Mouse (Mus musculus): ENCODE results near the gene Arl15. TPM values are rescaled to one million over a fixed set of nuclear protein-coding genes. Genes with fewer than 3 reads are reported as not detected.

Arl15 gene
- polyA plus RNA-seq, 1 experiment, result 10.1 TPM

DNA sequence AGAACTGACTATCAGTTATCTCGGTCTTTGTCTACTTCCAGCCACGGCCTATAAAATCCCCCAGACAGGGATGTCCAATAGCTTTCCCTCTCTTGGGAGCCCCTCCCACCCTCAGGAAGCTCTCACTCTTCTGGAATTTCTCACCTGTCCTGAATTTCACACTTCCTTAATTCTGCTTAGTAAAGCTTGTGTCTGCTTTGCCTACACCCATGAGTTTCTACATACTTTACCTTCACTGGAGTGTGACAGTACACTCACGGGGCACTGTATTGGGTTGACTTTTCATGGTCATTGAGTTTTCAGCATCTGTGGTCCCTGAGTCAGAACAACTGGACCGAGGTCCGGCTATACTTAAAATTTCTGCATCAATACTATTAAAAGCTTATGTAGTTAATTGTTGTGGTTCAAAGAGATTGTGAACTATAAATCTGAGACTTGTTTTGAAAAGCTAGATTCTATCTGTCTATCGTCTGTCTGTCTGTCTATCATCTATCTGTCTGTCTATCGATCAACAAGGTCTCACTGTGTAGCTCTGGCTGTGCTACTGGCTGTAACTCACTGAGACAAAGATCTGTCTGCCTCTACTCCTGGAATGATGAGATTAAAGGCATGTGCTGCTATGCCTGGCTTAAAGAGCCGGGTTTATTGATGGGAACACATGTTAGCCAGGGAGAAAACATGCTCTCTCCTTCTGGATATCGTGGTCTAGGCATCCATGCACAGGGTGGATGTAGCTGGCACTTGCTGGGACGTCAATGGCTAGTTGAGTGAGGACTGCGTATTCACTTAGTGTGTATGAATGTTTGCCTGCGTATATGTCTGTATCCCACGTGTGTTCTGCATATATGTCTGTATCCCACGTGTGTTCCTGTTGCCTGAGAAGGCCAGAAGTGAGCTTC, 48.4 kb downstream of the Arl15 start:
- Histone ChIP-seq H3K4me1 (ENCODE audit: control insufficient read depth, insufficient read depth, low read length) (peaks cover 16% of the 10 kb centered on the region), H3K27ac (ENCODE audit: insufficient read depth, low read depth, low read length) (no peak overlapping the region), H3K4me3 (ENCODE audit: insufficient read depth, low read length) (no peak overlapping the region)
- TF ChIP-seq CTCF (IDR thresholded peaks at IDR 0.05; ENCODE audit: low read depth, low read length) (no peak), POLR2A (IDR thresholded peaks at IDR 0.05; ENCODE audit: borderline replicate concordance, low read depth, low read length) (no peak)

DNA sequence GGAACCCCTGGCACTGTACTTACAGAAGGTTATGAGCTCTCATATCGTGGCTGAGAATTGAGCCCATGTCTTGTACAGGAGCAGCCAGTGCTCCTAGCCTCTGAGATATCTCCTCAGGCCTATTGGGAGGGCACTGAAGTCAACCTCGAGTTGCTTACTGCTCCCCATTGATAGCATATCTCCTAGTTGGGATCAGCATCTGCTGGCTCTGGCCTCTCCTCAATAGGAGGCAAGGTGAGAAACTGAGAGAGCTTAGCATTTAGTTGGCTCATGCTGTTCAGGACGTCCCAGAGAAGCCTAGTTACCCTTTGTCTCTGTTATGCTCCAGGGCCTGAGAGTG, 49.0 kb downstream of the Arl15 start:
- H3K4me1 ChIP-seq (ENCODE audit: control insufficient read depth, insufficient read depth, low read length), result peaks cover 16% of the 10 kb centered on the region
- no peak overlapping the region for H3K4me3 ChIP-seq (ENCODE audit: insufficient read depth, low read length)
- no peak overlapping the region for H3K27ac ChIP-seq (ENCODE audit: insufficient read depth, low read depth, low read length)
- TF ChIP-seq POLR2A (IDR thresholded peaks at IDR 0.05; ENCODE audit: borderline replicate concordance, low read depth, low read length) (no peak), CTCF (IDR thresholded peaks at IDR 0.05; ENCODE audit: low read depth, low read length) (no peak)

DNA sequence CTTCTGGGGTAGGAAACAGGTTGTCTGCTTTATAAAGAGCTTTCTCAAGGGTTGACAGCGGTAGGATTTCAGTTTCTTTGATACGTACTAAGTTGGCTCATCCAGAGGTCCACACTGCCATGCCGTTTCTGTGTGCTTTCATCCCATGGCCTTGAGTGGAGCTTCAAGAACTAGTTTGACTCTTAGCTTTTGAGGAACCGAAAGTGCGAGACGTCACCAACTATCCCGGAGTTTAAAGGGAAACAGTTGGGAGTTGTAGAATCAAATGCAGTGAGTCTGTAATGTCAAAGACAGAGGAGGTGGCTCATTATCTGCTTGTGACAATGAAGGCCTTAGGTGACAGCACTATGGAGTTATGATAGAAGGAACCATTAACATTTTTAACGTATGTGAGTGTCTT, 49.6 kb downstream of the Arl15 start:
- no peak overlapping the region for H3K27ac ChIP-seq (ENCODE audit: insufficient read depth, low read depth, low read length)
- peaks cover 16% of the 10 kb centered on the region for H3K4me1 ChIP-seq (ENCODE audit: control insufficient read depth, insufficient read depth, low read length)

DNA sequence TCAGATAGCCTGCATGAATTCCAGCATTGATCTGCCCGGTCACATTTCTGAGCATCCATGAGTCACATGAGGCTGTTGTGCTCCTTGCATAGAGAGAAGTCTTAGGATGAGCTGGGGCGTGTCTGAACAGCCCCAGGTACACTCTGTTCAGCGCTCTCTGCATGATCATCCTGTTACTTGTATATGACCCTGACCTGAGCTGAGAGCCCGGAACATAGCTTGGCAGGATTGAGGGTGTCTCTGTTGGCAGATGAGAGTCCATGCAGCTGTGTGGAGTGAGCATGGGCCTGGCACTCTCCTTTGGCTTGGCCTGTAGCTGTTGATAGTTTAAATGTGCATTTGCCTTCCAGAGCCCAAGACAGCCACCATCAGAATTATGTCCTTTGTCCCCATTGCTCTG, 50.4 kb downstream of the Arl15 start:
- TF ChIP-seq POLR2A (IDR thresholded peaks at IDR 0.05; ENCODE audit: borderline replicate concordance, low read depth, low read length), result no peak
- no peak for TF ChIP-seq CTCF (IDR thresholded peaks at IDR 0.05; ENCODE audit: low read depth, low read length)
- H3K27ac ChIP-seq (ENCODE audit: insufficient read depth, low read depth, low read length), result no peak overlapping the region

More for the DNA sequence above, 49.6 kb downstream of the Arl15 start:
- H3K4me3 ChIP-seq (ENCODE audit: insufficient read depth, low read length), result no peak overlapping the region
- TF ChIP-seq CTCF (IDR thresholded peaks at IDR 0.05; ENCODE audit: low read depth, low read length), result no peak
- TF ChIP-seq POLR2A (IDR thresholded peaks at IDR 0.05; ENCODE audit: borderline replicate concordance, low read depth, low read length), result no peak

DNA sequence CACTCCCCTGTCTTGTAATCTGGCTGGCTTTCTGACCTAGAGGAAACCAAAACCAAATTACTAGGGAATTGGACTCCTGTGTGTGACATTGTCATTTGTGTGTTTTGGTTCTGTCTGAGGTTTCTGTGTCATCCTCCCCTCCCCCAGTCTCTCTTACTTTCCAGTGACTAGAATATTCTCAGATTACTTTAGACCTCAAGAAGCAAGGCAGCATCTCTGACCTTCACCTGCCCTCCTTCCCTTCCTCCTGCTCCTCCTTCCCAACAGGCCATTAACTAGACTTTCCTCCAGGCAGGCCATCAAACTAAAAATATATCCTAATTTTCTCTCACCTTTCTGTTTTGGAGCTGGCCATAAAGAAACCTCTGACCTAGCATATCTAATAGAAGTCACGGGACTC, 50.9 kb downstream of the Arl15 start:
- Histone ChIP-seq H3K4me3 (ENCODE audit: insufficient read depth, low read length) (no peak overlapping the region), H3K27ac (ENCODE audit: insufficient read depth, low read depth, low read length) (no peak overlapping the region), H3K4me1 (ENCODE audit: control insufficient read depth, insufficient read depth, low read length) (peaks cover 16% of the 10 kb centered on the region)
- TF ChIP-seq CTCF (IDR thresholded peaks at IDR 0.05; ENCODE audit: low read depth, low read length) (no peak), POLR2A (IDR thresholded peaks at IDR 0.05; ENCODE audit: borderline replicate concordance, low read depth, low read length) (no peak)

More for the DNA sequence above, 50.4 kb downstream of the Arl15 start:
- peaks cover 16% of the 10 kb centered on the region for H3K4me1 ChIP-seq (ENCODE audit: control insufficient read depth, insufficient read depth, low read length)
- H3K4me3 ChIP-seq (ENCODE audit: insufficient read depth, low read length), result no peak overlapping the region

DNA sequence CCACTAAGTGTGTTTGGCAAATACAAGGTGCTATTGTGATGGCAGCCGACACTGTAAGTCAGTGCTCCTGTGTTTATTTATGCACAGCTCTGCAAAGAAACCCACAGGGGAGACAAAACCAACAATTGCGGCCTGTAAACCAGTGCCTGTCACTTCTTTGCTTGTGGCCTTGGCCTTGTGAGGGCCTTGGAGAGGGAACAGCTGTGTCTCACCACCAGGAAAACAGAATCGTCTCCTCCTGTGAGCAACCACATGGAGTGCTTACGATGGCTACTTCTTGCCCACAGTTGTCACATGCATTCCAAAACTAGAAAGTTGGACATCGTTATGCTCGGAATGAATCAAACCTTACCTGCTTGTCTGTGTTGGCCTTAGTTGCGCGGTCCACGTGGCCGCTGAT, 52.1 kb downstream of the Arl15 start:
- TF ChIP-seq POLR2A (IDR thresholded peaks at IDR 0.05; ENCODE audit: borderline replicate concordance, low read depth, low read length), result no peak
- TF ChIP-seq CTCF (IDR thresholded peaks at IDR 0.05; ENCODE audit: low read depth, low read length), result no peak
- H3K4me1 ChIP-seq (ENCODE audit: control insufficient read depth, insufficient read depth, low read length), result peaks cover 13% of the 10 kb centered on the region
- no peak overlapping the region for H3K4me3 ChIP-seq (ENCODE audit: insufficient read depth, low read length)
- H3K27ac ChIP-seq (ENCODE audit: insufficient read depth, low read depth, low read length), result no peak overlapping the region

DNA sequence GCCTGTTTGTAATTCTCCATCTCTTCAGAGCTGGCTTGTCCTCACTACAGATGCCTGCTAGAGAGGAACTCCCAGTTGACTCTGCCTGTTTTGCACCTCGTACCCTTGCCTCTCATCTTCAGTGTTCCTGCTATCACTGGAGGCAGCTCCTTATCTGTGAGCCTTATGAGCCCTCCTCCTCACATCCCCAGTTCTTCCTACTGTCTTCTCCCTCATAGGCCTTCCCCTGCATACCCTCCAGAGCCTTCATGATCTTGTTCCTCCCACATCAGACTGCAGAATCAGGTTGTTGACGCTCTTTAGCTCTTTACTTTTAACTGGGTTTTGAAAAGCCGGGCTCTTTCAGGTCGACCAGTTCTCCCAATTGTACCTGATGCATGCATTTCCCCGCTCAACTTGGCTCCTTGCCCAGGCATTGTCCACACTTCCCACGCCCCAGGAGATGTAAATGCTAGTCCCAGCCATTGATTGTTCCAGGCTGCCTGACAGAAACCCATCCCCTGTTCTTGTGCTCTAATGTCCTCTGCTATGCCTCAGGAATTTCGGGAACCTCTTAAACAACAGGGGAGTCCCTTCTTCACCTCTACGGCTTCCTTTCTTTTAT, 56.2 kb downstream of the Arl15 start:
- H3K27ac ChIP-seq (ENCODE audit: insufficient read depth, low read depth, low read length), result no peak overlapping the region

DNA sequence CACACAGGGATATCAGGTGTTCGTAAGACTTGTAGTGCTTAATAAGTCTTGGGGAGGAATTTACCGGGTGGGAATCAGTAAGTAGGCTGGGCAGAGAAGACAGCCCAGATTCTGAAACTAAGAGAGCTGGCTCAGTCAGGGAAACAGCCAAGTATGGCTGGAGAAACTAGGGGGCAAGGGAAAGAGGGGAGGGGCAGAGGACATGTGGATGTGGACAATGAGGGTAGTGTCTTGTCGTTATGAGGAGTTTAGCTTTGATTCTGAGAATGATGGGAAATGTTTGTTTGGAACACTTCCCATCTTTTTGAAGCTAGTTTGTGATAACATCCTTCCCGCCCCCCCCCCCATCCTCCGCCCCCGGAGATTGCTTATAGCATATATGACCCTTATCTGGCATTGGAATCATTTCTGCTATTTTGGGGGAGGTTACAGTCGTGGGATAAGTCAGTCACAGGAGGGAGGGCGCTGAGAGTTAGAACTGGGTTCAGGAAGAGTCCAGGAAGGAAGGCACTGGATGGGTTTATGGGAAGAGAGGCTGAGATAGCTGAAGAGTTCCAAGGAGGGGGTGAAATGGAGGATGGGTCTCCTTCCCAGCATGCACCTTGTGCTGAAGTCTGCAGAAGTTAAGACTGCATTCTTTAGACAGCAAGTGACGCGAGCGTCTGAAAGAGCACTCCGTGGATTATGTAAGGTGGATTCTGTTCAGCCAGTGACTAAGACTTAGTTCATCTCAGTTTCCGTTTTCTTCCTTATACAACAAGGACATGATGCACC, 57.5 kb downstream of the Arl15 start:
- Histone ChIP-seq H3K4me3 (ENCODE audit: insufficient read depth, low read length) (no peak overlapping the region), H3K27ac (ENCODE audit: insufficient read depth, low read depth, low read length) (no peak overlapping the region), H3K4me1 (ENCODE audit: control insufficient read depth, insufficient read depth, low read length) (peaks cover 5% of the 10 kb centered on the region)
- no peak for TF ChIP-seq POLR2A (IDR thresholded peaks at IDR 0.05; ENCODE audit: borderline replicate concordance, low read depth, low read length)

More for the DNA sequence above, 56.2 kb downstream of the Arl15 start:
- Histone ChIP-seq H3K4me3 (ENCODE audit: insufficient read depth, low read length) (no peak overlapping the region), H3K4me1 (ENCODE audit: control insufficient read depth, insufficient read depth, low read length) (peaks cover 5% of the 10 kb centered on the region)
- TF ChIP-seq CTCF (IDR thresholded peaks at IDR 0.05; ENCODE audit: low read depth, low read length) (no peak), POLR2A (IDR thresholded peaks at IDR 0.05; ENCODE audit: borderline replicate concordance, low read depth, low read length) (no peak)

DNA sequence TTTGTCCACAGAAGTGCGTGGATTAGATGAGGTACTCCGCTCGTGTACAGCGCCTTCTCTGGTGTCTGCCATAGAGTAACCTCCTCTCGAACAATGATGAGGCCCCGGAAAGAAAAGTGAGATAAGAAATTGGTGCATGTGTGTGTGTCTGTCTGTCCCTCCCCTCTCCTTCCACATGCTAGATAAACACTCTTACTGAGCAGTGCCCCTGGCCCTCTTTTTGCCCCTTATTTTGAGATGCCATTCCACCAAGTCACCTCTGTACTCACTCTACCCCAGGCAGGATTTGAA, 58.0 kb downstream of the Arl15 start:
- Histone ChIP-seq H3K4me3 (ENCODE audit: insufficient read depth, low read length) (no peak overlapping the region), H3K4me1 (ENCODE audit: control insufficient read depth, insufficient read depth, low read length) (peaks cover 5% of the 10 kb centered on the region), H3K27ac (ENCODE audit: insufficient read depth, low read depth, low read length) (no peak overlapping the region)
- TF ChIP-seq POLR2A (IDR thresholded peaks at IDR 0.05; ENCODE audit: borderline replicate concordance, low read depth, low read length) (no peak), CTCF (IDR thresholded peaks at IDR 0.05; ENCODE audit: low read depth, low read length) (no peak)

DNA sequence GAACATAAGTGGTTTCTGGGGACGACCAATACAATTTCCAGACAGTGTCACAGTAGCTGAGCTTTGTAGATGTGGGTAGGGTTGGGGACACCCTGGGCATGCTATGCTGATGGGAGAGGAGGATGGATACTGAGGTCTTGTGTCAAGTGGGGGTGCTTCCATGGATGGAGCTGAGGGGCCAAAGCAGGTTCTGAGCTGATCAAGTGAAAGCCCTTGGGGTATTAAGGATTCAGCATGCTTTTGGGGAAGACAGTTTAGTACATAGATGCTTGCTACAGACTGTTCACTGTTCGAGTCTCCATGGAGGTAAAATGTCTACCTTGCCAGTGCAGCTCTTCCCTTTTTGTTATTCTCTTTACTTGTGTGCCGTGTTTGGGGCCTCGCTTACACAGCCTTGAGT, 59.8 kb downstream of the Arl15 start:
- no peak overlapping the region for H3K27ac ChIP-seq (ENCODE audit: insufficient read depth, low read depth, low read length)
- H3K4me3 ChIP-seq (ENCODE audit: insufficient read depth, low read length), result no peak overlapping the region
- H3K4me1 ChIP-seq (ENCODE audit: control insufficient read depth, insufficient read depth, low read length), result peaks cover 5% of the 10 kb centered on the region
- TF ChIP-seq POLR2A (IDR thresholded peaks at IDR 0.05; ENCODE audit: borderline replicate concordance, low read depth, low read length) (no peak), CTCF (IDR thresholded peaks at IDR 0.05; ENCODE audit: low read depth, low read length) (no peak)
